In the genomic region with DNA sequence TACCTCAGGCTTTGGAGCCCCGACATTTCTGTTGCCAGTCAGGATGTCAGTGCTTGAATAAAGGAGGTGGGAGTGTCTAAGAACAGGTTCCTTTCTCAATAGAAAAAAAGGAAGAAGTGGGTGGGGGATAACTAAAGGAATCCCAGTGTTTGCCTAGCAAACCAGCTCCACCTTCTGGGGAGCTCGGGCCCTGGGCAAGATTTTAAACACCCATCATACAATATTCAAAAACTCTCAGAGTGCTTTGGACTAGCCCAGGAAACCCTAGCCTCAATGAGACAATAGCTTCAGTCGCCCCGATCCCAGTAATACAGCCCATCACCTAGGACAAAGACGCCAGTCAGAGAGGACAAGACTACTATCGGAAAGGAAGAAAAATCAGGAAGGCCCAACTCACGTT, we compare ENCODE assay signal across 8 mouse cellular contexts. TPM values are rescaled to one million over a fixed set of nuclear protein-coding genes. Genes with fewer than 3 reads are reported as not detected.
DNase-seq lines count a peak whose midpoint lies in the region; ATAC-seq and TF ChIP-seq lines count a peak whose summit lies in the region.

No protein-coding gene starts in this region.

- H3K79me2 ChIP-seq in myocyte (ENCODE audit: control insufficient read depth, insufficient read depth), result no peaks in the 10 kb centered on the region

- H3K4me2 ChIP-seq in kidney, embryonic 15.5 days, result peak overlapping the region; percentile 61
- H3K4me2 ChIP-seq in limb, embryonic 14.5 days (replicated peaks; ENCODE audit: low read depth, low read length, severe bottlenecking), result peak overlapping the region; percentile 56
- H3K4me2 ChIP-seq in myocyte (ENCODE audit: low read depth), result peak overlapping the region; percentile 93

- peaks cover 8% of the 10 kb centered on the region for H3K36me3 ChIP-seq in kidney, embryonic 15.5 days
- peaks cover 8% of the 10 kb centered on the region; the same call in 1 of the 2 replicates for H3K36me3 ChIP-seq in limb, embryonic 14.5 days (ENCODE audit: control insufficient read depth, insufficient read depth, low read length)
- peaks cover 12% of the 10 kb centered on the region for H3K36me3 ChIP-seq in myocyte (ENCODE audit: control insufficient read depth, insufficient read depth)

- WGBS in kidney, embryonic 15.5 days, result under 1% methylated on average over 7 of the region's 7 CpGs
- WGBS in limb, embryonic 14.5 days, result 4% methylated on average over 7 of the region's 7 CpGs

- no peak overlapping the region for H3ac ChIP-seq in myocyte (ENCODE audit: control insufficient read depth, insufficient read length)

- H3K27me3 ChIP-seq in kidney, embryonic 15.5 days, result no peaks in the 10 kb centered on the region
- no peaks in the 10 kb centered on the region for H3K27me3 ChIP-seq in limb, embryonic 14.5 days (ENCODE audit: control insufficient read depth, insufficient read depth, low read length)
- no peaks in the 10 kb centered on the region for H3K27me3 ChIP-seq in myocyte (ENCODE audit: control insufficient read depth, insufficient read depth, insufficient read length)

- no peak for DNase-seq in kidney, postnatal 4 days
- peak; percentile 21 for DNase-seq in MEL-GATA-1-ER (ENCODE audit: extremely low read depth, low read depth)
- DNase-seq in limb, embryonic 14.5 days (ENCODE audit: low spot score), result peak; percentile 55
- no peak for DNase-seq in ovary, postnatal 10 days (ENCODE audit: low spot score)
- no peak for DNase-seq in urinary bladder, postnatal 4 days (ENCODE audit: low spot score in 2 of 2)

- peaks cover 9% of the 10 kb centered on the region for H3K4me1 ChIP-seq in kidney, embryonic 15.5 days
- no peaks in the 10 kb centered on the region for H3K4me1 ChIP-seq in embryonic fibroblast, embryonic 13.5 days (ENCODE audit: control insufficient read depth, insufficient read depth, low read length)
- H3K4me1 ChIP-seq in limb, embryonic 14.5 days (ENCODE audit: control insufficient read depth, insufficient read depth, low read length), result no peaks in the 10 kb centered on the region

- no peak for TF ChIP-seq CTCF in embryonic fibroblast, embryonic 13.5 days (IDR thresholded peaks at IDR 0.05; ENCODE audit: borderline replicate concordance, insufficient read depth, low read length)

- peak; percentile 9 for ATAC-seq in kidney, embryonic 15.5 days (replicated peaks; ENCODE audit: low FRiP score)
- ATAC-seq in limb, embryonic 14.5 days (ENCODE audit: low FRiP score, low read depth), result peak; percentile 56

- peak overlapping the region; percentile 79 for H3K27ac ChIP-seq in kidney, embryonic 15.5 days
- H3K27ac ChIP-seq in embryonic fibroblast, embryonic 13.5 days (ENCODE audit: insufficient read depth, low read length), result peak overlapping the region; percentile 69
- peak overlapping the region; percentile 71 for H3K27ac ChIP-seq in limb, embryonic 14.5 days (replicated peaks; ENCODE audit: low read depth, low read length)

- no peaks in the 10 kb centered on the region for H3K9me3 ChIP-seq in kidney, embryonic 15.5 days (replicated peaks)
- no peaks in the 10 kb centered on the region for H3K9me3 ChIP-seq in limb, embryonic 14.5 days (ENCODE audit: control insufficient read depth, low read length)

- peak overlapping the region; percentile 55 for H3K4me3 ChIP-seq in kidney, embryonic 15.5 days (replicated peaks)
- H3K4me3 ChIP-seq in embryonic fibroblast, embryonic 13.5 days (ENCODE audit: insufficient read depth, low read length), result peak overlapping the region; percentile 76
- H3K4me3 ChIP-seq in limb, embryonic 14.5 days (replicated peaks; ENCODE audit: low read length), result peak overlapping the region; percentile 63
- H3K4me3 ChIP-seq in myocyte, result peak overlapping the region; percentile 61

- peak overlapping the region; percentile 41 for H3K9ac ChIP-seq in kidney, embryonic 15.5 days
- peak overlapping the region; percentile 55 for H3K9ac ChIP-seq in limb, embryonic 14.5 days (ENCODE audit: low read depth, low read length, severe bottlenecking)

- no peak for TF ChIP-seq POLR2A in embryonic fibroblast, embryonic 13.5 days (IDR thresholded peaks at IDR 0.05; ENCODE audit: low read depth, low read length)
- no peak for TF ChIP-seq POLR2A in limb, embryonic 14.5 days (IDR thresholded peaks at IDR 0.05; ENCODE audit: borderline replicate concordance, extremely low read depth, insufficient read depth, insufficient read length)
- TF ChIP-seq POLR2A in myocyte (IDR thresholded peaks at IDR 0.05; ENCODE audit: insufficient read length, low read depth), result no peak

TF ChIP-seq in myocyte, 11 proteins besides CTCF, POLR2A, EP300 and RAD21:
- TF ChIP-seq REST (IDR thresholded peaks at IDR 0.05; ENCODE audit: insufficient read depth, insufficient read length) (no peak), E2F4 (IDR thresholded peaks at IDR 0.05; ENCODE audit: insufficient read depth) (no peak), TCF12 (IDR thresholded peaks at IDR 0.05; ENCODE audit: insufficient read depth, poor library complexity, severe bottlenecking) (no peak), TCF3 (IDR thresholded peaks at IDR 0.05; ENCODE audit: insufficient read length, low read depth) (no peak), POLR2AphosphoS2 (IDR thresholded peaks at IDR 0.05; ENCODE audit: insufficient read length, low read depth) (no peak), MYOG (IDR thresholded peaks at IDR 0.05; ENCODE audit: control insufficient read depth in 1 of 3, insufficient read depth in 1 of 3, insufficient read length in 2 of 3, low read depth in 2 of 3) (no peak), MYOD1 (IDR thresholded peaks at IDR 0.05; ENCODE audit: control insufficient read depth in 1 of 3, insufficient read length in 2 of 3, low read depth in 2 of 3) (no peak), USF1 (IDR thresholded peaks at IDR 0.05; ENCODE audit: low read depth) (no peak)

RNA-seq across cellular contexts. Expression of a gene that starts 0.5 kb away (rescaled TPM):
- polyA plus RNA-seq in kidney, embryonic 15.5 days (2015; fragmentation: Nextera tagmentation; extraction: Ambion mirVana), result 15.7 and 16.8 TPM in 2 replicates
- polyA plus RNA-seq in embryonic fibroblast, embryonic 13.5 days (2011; ENCODE audit: insufficient read length, low read depth, missing spikeins), result 11.0 and 16.6 TPM in 2 replicates
- 12.4 and 16.2 TPM in 2 replicates for polyA plus RNA-seq in limb, embryonic 14.5 days (2012; rRNA removed)
- 15.3 and 16.5 TPM in 2 replicates for polyA plus RNA-seq in limb, embryonic 14.5 days (2014; fragmentation: Nextera tagmentation; extraction: Ambion mirVana)
- polyA plus RNA-seq in myocyte (2012; fragmentation: generic; extraction: Trizol), result 5.8 TPM

RNA-seq across cellular contexts. Expression of a gene that starts 25.4 kb away (rescaled TPM):
- polyA plus RNA-seq in kidney, embryonic 15.5 days (2015; fragmentation: Nextera tagmentation; extraction: Ambion mirVana), result 1.6 and 1.7 TPM in 2 replicates
- polyA plus RNA-seq in embryonic fibroblast, embryonic 13.5 days (2011; ENCODE audit: insufficient read length, low read depth, missing spikeins), result 2.1 and 3.4 TPM in 2 replicates
- polyA plus RNA-seq in limb, embryonic 14.5 days (2012; rRNA removed), result 3.8 and 4.3 TPM in 2 replicates
- polyA plus RNA-seq in limb, embryonic 14.5 days (2014; fragmentation: Nextera tagmentation; extraction: Ambion mirVana), result 3.8 and 4.7 TPM in 2 replicates
- 0.83 TPM for polyA plus RNA-seq in myocyte (2012; fragmentation: generic; extraction: Trizol)

Comparison
In these comparisons a context has a peak if more than half of its experiments do, and no peak if none do; other contexts are left out.
1. DNase-seq: peak in MEL-GATA-1-ER (single experiment) and limb, embryonic 14.5 days (single experiment); none in kidney, postnatal 4 days (0 of 2), ovary, postnatal 10 days (single experiment) and urinary bladder, postnatal 4 days (0 of 2).
2. Peak in every context shown above with its lines, with median percentiles within 50 percentile points of each other: H3K27ac ChIP-seq, H3K4me2 ChIP-seq and H3K4me3 ChIP-seq.